Mouse (Mus musculus): Measurements from ENCODE around the gene Slc9a4. TPM values are rescaled to one million over a fixed set of nuclear protein-coding genes. Genes with fewer than 3 reads are reported as not detected.

The Slc9a4 gene
- not detected in 2 replicates for polyA plus RNA-seq (2012)

DNA sequence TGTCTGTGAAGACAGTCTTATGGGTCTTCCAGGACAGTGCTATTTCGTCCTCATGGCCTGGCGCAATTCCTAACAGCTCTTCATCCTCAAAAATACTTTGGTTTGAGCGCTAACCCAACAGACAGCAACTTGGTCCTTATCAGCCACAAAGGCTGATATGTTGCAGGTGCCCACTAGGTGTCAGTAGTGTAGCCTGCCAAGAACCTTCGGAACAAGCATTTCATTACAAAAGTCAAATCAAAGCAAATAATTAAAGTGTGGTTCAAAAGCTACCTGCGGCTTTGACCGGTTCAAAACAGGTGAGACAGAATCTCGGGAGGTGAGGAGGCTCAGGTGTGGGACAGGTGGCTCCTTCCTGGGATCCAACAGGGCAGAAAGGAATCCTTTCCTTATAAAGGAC is at the start of gene Slc9a4:
Gene Slc9a4 (plus strand): TSS at position 298 of the 400 bp plus-strand sequence.

Other genes with a start within 250 kb of the Slc9a4 start
- 0.67 and 1.1 TPM in 2 replicates for gene Il1rl1, start 150.5 kb upstream of the Slc9a4 start, polyA plus RNA-seq (2012)
- gene Il18r1, start 114.5 kb upstream of the Slc9a4 start, polyA plus RNA-seq (2012): 0.14 and 0.37 TPM in 2 replicates
- gene Il18rap, start 64.7 kb upstream of the Slc9a4 start, polyA plus RNA-seq (2012): 0.82 and 1.6 TPM in 2 replicates
- 0.22 and 0.41 TPM in 2 replicates for gene Slc9a2, start 100.5 kb downstream of the Slc9a4 start, polyA plus RNA-seq (2012)
- 0.28 and 0.33 TPM in 2 replicates for gene Mfsd9, start 210.6 kb downstream of the Slc9a4 start, polyA plus RNA-seq (2012)
- gene Tmem182, start 225.5 kb downstream of the Slc9a4 start, polyA plus RNA-seq (2012): not detected in 2 replicates